Mouse (Mus musculus): ENCODE data around the gene Spag6. TPM values are rescaled to one million over a fixed set of nuclear protein-coding genes. Genes with fewer than 3 reads are reported as not detected.
A peak's percentile ranks its signal among the peaks of the same experiment; 100 is the strongest.

The Spag6 gene
- total and polyA plus RNA-seq, 2 experiments from 2014 or later = 0.10 TPM; not detected in 1

- Histone ChIP-seq H3K4me2 (ENCODE audit: low read depth, low read length) (no peak overlapping the region), H3K27ac (ENCODE audit: low read depth) (no peak overlapping the region), H3K27me3 (ENCODE audit: control insufficient read depth, insufficient read depth, low read length) (no peaks in the 10 kb centered on the region), H3K4me1 (ENCODE audit: control insufficient read depth, insufficient read depth) (no peaks in the 10 kb centered on the region), H3K9me3 (replicated peaks; ENCODE audit: control insufficient read depth, low read length) (no peaks in the 10 kb centered on the region), H3K9ac (replicated peaks; ENCODE audit: low read depth, low read length) (no peak overlapping the region), H3K4me3 (ENCODE audit: low read depth, low read length) (no peak overlapping the region), H3K36me3 (replicated peaks; ENCODE audit: control insufficient read depth, insufficient read depth, low read length) (no peaks in the 10 kb centered on the region)
- ATAC-seq (ENCODE audit: insufficient read depth, low read depth) (no peak), DNase-seq (ENCODE audit: low spot score) (no peak)
- no peak for TF ChIP-seq CTCF (IDR thresholded peaks at IDR 0.05; ENCODE audit: low read depth)
- no peak for TF ChIP-seq EP300 (IDR thresholded peaks at IDR 0.05; ENCODE audit: low read depth)
- 73% methylated on average over 3 of the region's 3 CpGs for WGBS
Observed at GRCm38 (mm10) chr2:18714337-18714736, 20.5 kb downstream of the Spag6 start.

- Histone ChIP-seq H3K9me3 (replicated peaks; ENCODE audit: control insufficient read depth, low read length) (no peaks in the 10 kb centered on the region), H3K27me3 (ENCODE audit: control insufficient read depth, insufficient read depth, low read length) (no peaks in the 10 kb centered on the region), H3K36me3 (replicated peaks; ENCODE audit: control insufficient read depth, insufficient read depth, low read length) (no peaks in the 10 kb centered on the region), H3K9ac (replicated peaks; ENCODE audit: low read depth, low read length) (no peak overlapping the region), H3K27ac (ENCODE audit: low read depth) (no peak overlapping the region), H3K4me2 (ENCODE audit: low read depth, low read length) (no peak overlapping the region), H3K4me3 (ENCODE audit: low read depth, low read length) (no peak overlapping the region), H3K4me1 (ENCODE audit: control insufficient read depth, insufficient read depth) (no peaks in the 10 kb centered on the region)
- DNase-seq (ENCODE audit: low spot score) (no peak), ATAC-seq (ENCODE audit: insufficient read depth, low read depth) (no peak)
- WGBS = 81% methylated on average over 4 of the region's 4 CpGs
- no peak for TF ChIP-seq EP300 (IDR thresholded peaks at IDR 0.05; ENCODE audit: low read depth)
- TF ChIP-seq CTCF (IDR thresholded peaks at IDR 0.05; ENCODE audit: low read depth) = no peak
Observed at GRCm38 (mm10) chr2:18718521-18718920, 24.7 kb downstream of the Spag6 start.

DNA sequence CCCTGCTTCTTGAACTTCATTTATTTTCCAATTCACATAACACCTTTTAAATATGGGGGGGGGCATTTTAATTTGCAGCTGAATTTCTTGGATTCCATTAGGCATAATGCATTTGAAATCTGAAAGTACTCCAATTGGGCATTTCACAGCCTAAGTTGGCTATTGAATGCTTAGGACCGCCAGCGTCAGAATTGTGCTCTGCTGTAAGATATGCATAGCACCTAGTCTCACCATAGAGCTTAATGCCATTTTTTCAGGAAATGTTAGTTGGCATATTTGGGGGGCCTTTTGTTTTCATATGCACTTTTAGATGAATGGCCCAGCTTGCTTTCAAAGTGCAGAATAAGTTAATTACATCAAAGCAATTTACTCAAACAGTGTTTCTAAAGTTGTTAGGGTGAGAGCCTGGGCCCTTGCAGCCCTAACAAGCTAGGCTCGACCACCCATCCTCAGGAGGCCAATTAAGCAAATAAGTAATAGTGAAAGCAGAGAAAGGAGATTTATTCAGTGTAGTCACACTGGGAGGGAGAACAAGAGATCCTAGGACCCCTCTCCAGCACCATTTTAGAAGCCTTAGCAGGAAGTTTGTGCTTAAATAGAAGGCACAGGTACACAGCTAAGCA lies 28.5 kb downstream of the Spag6 start:
- ATAC-seq (ENCODE audit: insufficient read depth, low read depth) = no peak
- H3K4me1 ChIP-seq (ENCODE audit: control insufficient read depth, insufficient read depth) = no peaks in the 10 kb centered on the region

GRCm38 (mm10) chr2:18724462-18724861 lies 30.6 kb downstream of the Spag6 start:
- 94% methylated on average over 1 of the region's 1 CpGs for WGBS
- Histone ChIP-seq H3K4me2 (ENCODE audit: low read depth, low read length) (no peak overlapping the region), H3K9me3 (replicated peaks; ENCODE audit: control insufficient read depth, low read length) (no peaks in the 10 kb centered on the region), H3K27ac (ENCODE audit: low read depth) (no peak overlapping the region), H3K27me3 (ENCODE audit: control insufficient read depth, insufficient read depth, low read length) (no peaks in the 10 kb centered on the region), H3K9ac (replicated peaks; ENCODE audit: low read depth, low read length) (no peak overlapping the region), H3K36me3 (replicated peaks; ENCODE audit: control insufficient read depth, insufficient read depth, low read length) (no peaks in the 10 kb centered on the region), H3K4me1 (ENCODE audit: control insufficient read depth, insufficient read depth) (no peaks in the 10 kb centered on the region), H3K4me3 (ENCODE audit: low read depth, low read length) (no peak overlapping the region)
- no peak for DNase-seq (ENCODE audit: low spot score)
- TF ChIP-seq CTCF (IDR thresholded peaks at IDR 0.05; ENCODE audit: low read depth) = no peak
- TF ChIP-seq EP300 (IDR thresholded peaks at IDR 0.05; ENCODE audit: low read depth) = no peak
- ATAC-seq (ENCODE audit: insufficient read depth, low read depth) = no peak

More for the DNA sequence above, 28.5 kb downstream of the Spag6 start:
- Histone ChIP-seq H3K4me3 (ENCODE audit: low read depth, low read length) (no peak overlapping the region), H3K9me3 (replicated peaks; ENCODE audit: control insufficient read depth, low read length) (no peaks in the 10 kb centered on the region), H3K36me3 (replicated peaks; ENCODE audit: control insufficient read depth, insufficient read depth, low read length) (no peaks in the 10 kb centered on the region), H3K27ac (ENCODE audit: low read depth) (no peak overlapping the region), H3K27me3 (ENCODE audit: control insufficient read depth, insufficient read depth, low read length) (no peaks in the 10 kb centered on the region), H3K4me2 (ENCODE audit: low read depth, low read length) (no peak overlapping the region), H3K9ac (replicated peaks; ENCODE audit: low read depth, low read length) (no peak overlapping the region)
- TF ChIP-seq CTCF (IDR thresholded peaks at IDR 0.05; ENCODE audit: low read depth) = no peak
- no peak for TF ChIP-seq EP300 (IDR thresholded peaks at IDR 0.05; ENCODE audit: low read depth)
- DNase-seq (ENCODE audit: low spot score) = no peak
- WGBS = 60% methylated on average over 3 of the region's 3 CpGs

DNA sequence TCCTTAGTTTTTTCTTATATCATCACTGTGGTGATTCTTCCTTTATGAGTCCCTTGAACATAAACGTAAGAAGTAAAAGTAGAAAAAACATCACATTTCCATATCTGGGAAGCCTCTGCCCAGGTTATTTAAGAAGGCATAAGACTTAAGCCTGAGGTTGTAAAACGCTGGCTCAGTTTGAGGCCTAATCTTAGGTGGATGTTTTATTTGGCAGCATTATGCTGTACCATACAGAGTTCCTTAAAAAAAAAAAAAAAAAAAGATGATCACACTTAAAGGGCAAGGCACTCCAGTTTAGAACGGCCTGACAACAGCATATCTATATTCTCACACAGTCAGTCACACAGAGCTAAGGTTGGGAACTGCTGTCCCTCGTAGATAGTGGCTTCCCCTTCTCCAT lies 32.0 kb downstream of the Spag6 start:
- 44% methylated on average over 4 of the region's 4 CpGs for WGBS
- H3K4me3 ChIP-seq (ENCODE audit: low read depth, low read length) = no peak overlapping the region
- no peaks in the 10 kb centered on the region for H3K4me1 ChIP-seq (ENCODE audit: control insufficient read depth, insufficient read depth)
- no peak for TF ChIP-seq CTCF (IDR thresholded peaks at IDR 0.05; ENCODE audit: low read depth)
- no peak for TF ChIP-seq EP300 (IDR thresholded peaks at IDR 0.05; ENCODE audit: low read depth)
- peak; percentile 20 for DNase-seq (ENCODE audit: low spot score)
- H3K27me3 ChIP-seq (ENCODE audit: control insufficient read depth, insufficient read depth, low read length) = no peaks in the 10 kb centered on the region
- H3K9ac ChIP-seq (replicated peaks; ENCODE audit: low read depth, low read length) = no peak overlapping the region
- H3K36me3 ChIP-seq (replicated peaks; ENCODE audit: control insufficient read depth, insufficient read depth, low read length) = no peaks in the 10 kb centered on the region
- peak; percentile 55; the same call in 1 of the 2 replicates for ATAC-seq (ENCODE audit: insufficient read depth, low read depth)
- no peak overlapping the region for H3K4me2 ChIP-seq (ENCODE audit: low read depth, low read length)
- no peaks in the 10 kb centered on the region for H3K9me3 ChIP-seq (replicated peaks; ENCODE audit: control insufficient read depth, low read length)
- no peak overlapping the region for H3K27ac ChIP-seq (ENCODE audit: low read depth)

DNA sequence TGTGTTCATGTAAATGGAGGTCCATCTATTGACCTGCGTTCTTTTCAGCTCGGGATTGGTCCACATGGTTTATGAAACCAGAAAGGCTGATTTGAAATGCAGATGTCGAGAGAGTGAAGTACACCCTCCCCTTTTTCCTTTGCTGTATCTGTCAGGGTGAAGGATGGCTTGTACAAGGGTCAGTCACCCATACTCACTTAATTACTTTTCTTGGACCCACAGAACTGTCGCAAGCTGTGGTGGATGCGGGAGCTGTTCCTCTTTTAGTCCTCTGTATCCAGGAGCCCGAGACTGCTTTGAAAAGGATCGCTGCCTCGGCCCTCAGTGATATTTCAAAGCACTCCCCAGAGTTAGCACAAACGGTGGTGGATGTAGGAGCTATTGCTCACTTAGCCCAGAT lies 37.9 kb downstream of the Spag6 start:
- no peak overlapping the region for H3K4me3 ChIP-seq (ENCODE audit: low read depth, low read length)
- ATAC-seq (ENCODE audit: insufficient read depth, low read depth) = no peak
- no peak overlapping the region for H3K9ac ChIP-seq (replicated peaks; ENCODE audit: low read depth, low read length)
- WGBS = 48% methylated on average over 9 of the region's 9 CpGs
- H3K9me3 ChIP-seq (replicated peaks; ENCODE audit: control insufficient read depth, low read length) = no peaks in the 10 kb centered on the region
- DNase-seq (ENCODE audit: low spot score) = no peak
- no peak overlapping the region for H3K4me2 ChIP-seq (ENCODE audit: low read depth, low read length)
- TF ChIP-seq CTCF (IDR thresholded peaks at IDR 0.05; ENCODE audit: low read depth) = no peak
- TF ChIP-seq EP300 (IDR thresholded peaks at IDR 0.05; ENCODE audit: low read depth) = no peak
- H3K27ac ChIP-seq (ENCODE audit: low read depth) = no peak overlapping the region
- H3K36me3 ChIP-seq (replicated peaks; ENCODE audit: control insufficient read depth, insufficient read depth, low read length) = no peaks in the 10 kb centered on the region
- H3K4me1 ChIP-seq (ENCODE audit: control insufficient read depth, insufficient read depth) = no peaks in the 10 kb centered on the region
- no peaks in the 10 kb centered on the region for H3K27me3 ChIP-seq (ENCODE audit: control insufficient read depth, insufficient read depth, low read length)
